Mouse (Mus musculus) adipocyte (in vitro differentiated cells): ENCODE data around the gene Ddx6.

Source experiments
- DNase-seq: peaks from one replicate; pipeline ENCODE4 v3.0.0-alpha.2; 2016; ENCODE audit warnings: low spot score

Gene Ddx6

GRCm38 (mm10) chr9:44604779-44605615 is at the start of gene Ddx6:
Gene Ddx6 (plus strand): TSS chr9:44604892.
- DNase-seq: peak; percentile 67

GRCm38 (mm10) chr9:44561597-44561996 is 43.1 kb upstream of the Ddx6 start, which contains the start of gene Cxcr5:
Gene Cxcr5 (minus strand): TSS chr9:44561877.
- no peak for DNase-seq

GRCm38 (mm10) chr9:44562936-44563335 is 41.8 kb upstream of the Ddx6 start:
- DNase-seq: no peak

- no peak for DNase-seq
Measured at GRCm38 (mm10) chr9:44565367-44565766, 39.3 kb upstream of the Ddx6 start.

- DNase-seq: peak; percentile 57
Measured at GRCm38 (mm10) chr9:44567338-44568082, 37.2 kb upstream of the Ddx6 start.

GRCm38 (mm10) chr9:44568083-44568455 is 36.6 kb upstream of the Ddx6 start:
- DNase-seq: no peak

- DNase-seq: no peak
Measured at GRCm38 (mm10) chr9:44570939-44571382, 33.7 kb upstream of the Ddx6 start.

- DNase-seq: no peak
Measured at GRCm38 (mm10) chr9:44573306-44573705, 31.4 kb upstream of the Ddx6 start.

- DNase-seq: no peak
Measured at GRCm38 (mm10) chr9:44575095-44575494, 29.6 kb upstream of the Ddx6 start.

GRCm38 (mm10) chr9:44576046-44576445 is 28.6 kb upstream of the Ddx6 start:
- DNase-seq: peak; percentile 52

- DNase-seq: no peak
Measured at GRCm38 (mm10) chr9:44579392-44579791, 25.3 kb upstream of the Ddx6 start.

GRCm38 (mm10) chr9:44580085-44580484 is 24.6 kb upstream of the Ddx6 start:
- no peak for DNase-seq

GRCm38 (mm10) chr9:44581423-44581822 is 23.3 kb upstream of the Ddx6 start:
- DNase-seq: no peak

- DNase-seq: no peak
Measured at GRCm38 (mm10) chr9:44582390-44582789, 22.3 kb upstream of the Ddx6 start.

- no peak for DNase-seq
Measured at GRCm38 (mm10) chr9:44586640-44587261, 17.9 kb upstream of the Ddx6 start.

- no peak for DNase-seq
Measured at GRCm38 (mm10) chr9:44587262-44588160, 17.2 kb upstream of the Ddx6 start.

- DNase-seq: no peak
Measured at GRCm38 (mm10) chr9:44588605-44589004, 16.1 kb upstream of the Ddx6 start.

GRCm38 (mm10) chr9:44589095-44589494 is 15.6 kb upstream of the Ddx6 start:
- DNase-seq: no peak

- DNase-seq: peak; percentile 37
Measured at GRCm38 (mm10) chr9:44590969-44591368, 13.7 kb upstream of the Ddx6 start.

GRCm38 (mm10) chr9:44591595-44592188 is 13.0 kb upstream of the Ddx6 start:
- no peak for DNase-seq

GRCm38 (mm10) chr9:44593221-44593620 is 11.5 kb upstream of the Ddx6 start:
- DNase-seq: no peak
